Mouse (Mus musculus): Measurements from ENCODE around the gene Ubxn7.

DNA sequence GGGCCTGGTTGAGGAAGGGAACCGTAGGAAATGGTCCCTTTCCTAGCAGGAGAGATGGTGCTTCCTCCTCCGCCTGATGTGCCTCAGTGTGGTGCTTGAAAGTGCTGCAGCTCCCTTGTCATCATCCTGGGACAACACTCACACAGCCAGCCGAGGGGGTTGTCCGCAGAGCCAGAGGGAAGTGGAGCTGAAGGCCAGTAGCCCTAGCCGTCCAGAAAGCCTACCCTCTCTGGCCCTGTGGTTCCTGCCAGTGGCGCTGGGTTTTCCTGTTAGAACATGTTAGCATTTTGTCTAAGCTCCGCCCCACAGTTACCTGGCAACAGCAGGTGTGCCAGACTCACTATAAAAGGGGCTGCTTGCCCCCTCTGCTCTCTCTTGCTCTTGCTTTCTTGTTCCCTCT lies 8.1 kb upstream of the Ubxn7 start:
- TF ChIP-seq POLR2A (IDR thresholded peaks at IDR 0.05; ENCODE audit: insufficient read depth, low read depth, low read length) (no peak), CTCF (IDR thresholded peaks at IDR 0.05; ENCODE audit: insufficient read depth, low read depth, low read length) (no peak)
